Mouse (Mus musculus): ENCODE measurements around the gene Ptpre. TPM values are rescaled to one million over a fixed set of nuclear protein-coding genes. Genes with fewer than 3 reads are reported as not detected.

Ptpre gene
- polyA plus RNA-seq, 1 experiment from 2014 or later = 0.53 TPM

- Histone ChIP-seq H3K36me3 (ENCODE audit: control insufficient read depth, insufficient read depth, low read length) (no peaks in the 10 kb centered on the region), H3K27ac (ENCODE audit: low read depth, low read length) (no peak overlapping the region), H3K4me1 (ENCODE audit: control insufficient read depth, insufficient read depth, low read length) (peaks cover 3% of the 10 kb centered on the region; the same call in 1 of the 2 replicates), H3K27me3 (ENCODE audit: control insufficient read depth, insufficient read depth, low read length) (no peaks in the 10 kb centered on the region), H3K9me3 (ENCODE audit: control insufficient read depth, low read length) (no peaks in the 10 kb centered on the region), H3K4me3 (ENCODE audit: low read depth, low read length) (no peak overlapping the region), H3K9ac (ENCODE audit: low read length) (no peak overlapping the region), H3K4me2 (no peak overlapping the region)
- no peak for ATAC-seq (ENCODE audit: low FRiP score)
- 85% methylated on average over 13 of the region's 13 CpGs for WGBS
- DNase-seq (ENCODE audit: low spot score, missing footprints) = no peak
Measured at GRCm38 (mm10) chr7:135637406-135637980, 100.2 kb downstream of the Ptpre start.

GRCm38 (mm10) chr7:135639361-135639760 lies 102.1 kb downstream of the Ptpre start:
- no peak overlapping the region for H3K4me2 ChIP-seq
- peaks cover 3% of the 10 kb centered on the region; the same call in 1 of the 2 replicates for H3K4me1 ChIP-seq (ENCODE audit: control insufficient read depth, insufficient read depth, low read length)
- DNase-seq (ENCODE audit: low spot score, missing footprints) = no peak
- H3K27me3 ChIP-seq (ENCODE audit: control insufficient read depth, insufficient read depth, low read length) = no peaks in the 10 kb centered on the region
- H3K9me3 ChIP-seq (ENCODE audit: control insufficient read depth, low read length) = no peaks in the 10 kb centered on the region
- H3K4me3 ChIP-seq (ENCODE audit: low read depth, low read length) = no peak overlapping the region
- H3K9ac ChIP-seq (ENCODE audit: low read length) = no peak overlapping the region
- H3K27ac ChIP-seq (ENCODE audit: low read depth, low read length) = no peak overlapping the region
- no peaks in the 10 kb centered on the region for H3K36me3 ChIP-seq (ENCODE audit: control insufficient read depth, insufficient read depth, low read length)
- no peak for ATAC-seq (ENCODE audit: low FRiP score)
- 31% methylated on average over 2 of the region's 2 CpGs for WGBS

- Histone ChIP-seq H3K9ac (ENCODE audit: low read length) (no peak overlapping the region), H3K4me3 (ENCODE audit: low read depth, low read length) (no peak overlapping the region), H3K27me3 (ENCODE audit: control insufficient read depth, insufficient read depth, low read length) (no peaks in the 10 kb centered on the region), H3K4me1 (ENCODE audit: control insufficient read depth, insufficient read depth, low read length) (no peaks in the 10 kb centered on the region), H3K36me3 (ENCODE audit: control insufficient read depth, insufficient read depth, low read length) (no peaks in the 10 kb centered on the region), H3K9me3 (ENCODE audit: control insufficient read depth, low read length) (no peaks in the 10 kb centered on the region), H3K27ac (ENCODE audit: low read depth, low read length) (no peak overlapping the region), H3K4me2 (no peak overlapping the region)
- WGBS = 62% methylated on average over 14 of the region's 14 CpGs
- ATAC-seq (ENCODE audit: low FRiP score) = peak; percentile 59; the same call in 1 of the 2 replicates
- DNase-seq (ENCODE audit: low spot score, missing footprints) = peak; percentile 87
Measured at GRCm38 (mm10) chr7:135641698-135642507, 104.6 kb downstream of the Ptpre start.

- Histone ChIP-seq H3K27ac (ENCODE audit: low read depth, low read length) (no peak overlapping the region), H3K9ac (ENCODE audit: low read length) (no peak overlapping the region), H3K4me2 (no peak overlapping the region), H3K27me3 (ENCODE audit: control insufficient read depth, insufficient read depth, low read length) (no peaks in the 10 kb centered on the region), H3K4me1 (ENCODE audit: control insufficient read depth, insufficient read depth, low read length) (no peaks in the 10 kb centered on the region), H3K9me3 (ENCODE audit: control insufficient read depth, low read length) (no peaks in the 10 kb centered on the region), H3K4me3 (ENCODE audit: low read depth, low read length) (no peak overlapping the region), H3K36me3 (ENCODE audit: control insufficient read depth, insufficient read depth, low read length) (no peaks in the 10 kb centered on the region)
- ATAC-seq (ENCODE audit: low FRiP score) (no peak), DNase-seq (ENCODE audit: low spot score, missing footprints) (no peak)
- WGBS = 89% methylated on average over 1 of the region's 1 CpGs
Measured at GRCm38 (mm10) chr7:135644452-135644851, 107.2 kb downstream of the Ptpre start.

- Histone ChIP-seq H3K27ac (ENCODE audit: low read depth, low read length) (no peak overlapping the region), H3K4me3 (ENCODE audit: low read depth, low read length) (no peak overlapping the region), H3K27me3 (ENCODE audit: control insufficient read depth, insufficient read depth, low read length) (no peaks in the 10 kb centered on the region), H3K4me1 (ENCODE audit: control insufficient read depth, insufficient read depth, low read length) (no peaks in the 10 kb centered on the region), H3K36me3 (ENCODE audit: control insufficient read depth, insufficient read depth, low read length) (no peaks in the 10 kb centered on the region), H3K9ac (ENCODE audit: low read length) (no peak overlapping the region), H3K9me3 (ENCODE audit: control insufficient read depth, low read length) (no peaks in the 10 kb centered on the region), H3K4me2 (no peak overlapping the region)
- no peak for ATAC-seq (ENCODE audit: low FRiP score)
- WGBS = 85% methylated on average over 6 of the region's 6 CpGs
- DNase-seq (ENCODE audit: low spot score, missing footprints) = no peak
Measured at GRCm38 (mm10) chr7:135646976-135647375, 109.7 kb downstream of the Ptpre start.

DNA sequence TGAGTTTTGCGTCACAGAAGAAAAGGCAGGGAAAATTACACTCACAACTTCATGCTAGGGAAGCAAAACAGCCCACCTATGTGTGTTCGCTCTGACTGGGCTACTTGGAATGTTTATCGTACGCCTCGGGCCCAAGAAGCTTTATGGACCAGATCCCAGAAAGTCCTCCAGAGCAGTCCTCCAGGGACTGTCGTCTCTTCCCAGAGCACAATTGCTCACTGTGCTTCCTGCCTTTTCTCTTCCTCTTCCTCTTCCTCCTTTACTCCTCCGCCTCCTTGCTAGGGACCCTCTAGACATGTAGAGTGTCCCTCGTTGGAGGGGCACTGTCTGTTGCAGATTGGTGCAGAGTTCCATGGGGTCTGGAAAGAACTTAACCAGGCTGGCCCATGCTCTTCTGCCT lies 111.5 kb downstream of the Ptpre start:
- no peak for DNase-seq (ENCODE audit: low spot score, missing footprints)
- 94% methylated on average over 8 of the region's 8 CpGs for WGBS
- Histone ChIP-seq H3K4me2 (no peak overlapping the region), H3K36me3 (ENCODE audit: control insufficient read depth, insufficient read depth, low read length) (no peaks in the 10 kb centered on the region), H3K9ac (ENCODE audit: low read length) (no peak overlapping the region), H3K4me1 (ENCODE audit: control insufficient read depth, insufficient read depth, low read length) (no peaks in the 10 kb centered on the region), H3K9me3 (ENCODE audit: control insufficient read depth, low read length) (no peaks in the 10 kb centered on the region), H3K27ac (ENCODE audit: low read depth, low read length) (no peak overlapping the region), H3K27me3 (ENCODE audit: control insufficient read depth, insufficient read depth, low read length) (no peaks in the 10 kb centered on the region), H3K4me3 (ENCODE audit: low read depth, low read length) (no peak overlapping the region)
- no peak for ATAC-seq (ENCODE audit: low FRiP score)

DNA sequence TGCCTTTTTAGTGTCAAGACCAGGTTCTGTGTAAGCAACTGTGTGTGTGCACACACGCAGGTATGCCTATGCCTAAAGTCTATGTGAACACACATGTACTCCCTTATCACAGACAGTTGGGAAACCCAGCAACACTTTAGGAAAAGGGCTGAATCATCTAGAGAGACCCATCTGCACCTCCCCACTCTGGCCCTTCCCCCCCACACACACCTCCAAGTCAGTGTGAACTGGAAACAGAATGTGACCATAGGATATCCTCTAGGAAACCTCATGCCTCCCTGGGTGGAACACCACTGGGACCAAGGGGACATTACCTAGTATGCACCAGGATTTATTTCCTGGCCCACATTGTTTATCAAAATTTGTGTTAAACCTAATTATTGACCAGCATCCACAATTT lies 112.0 kb downstream of the Ptpre start:
- 92% methylated on average over 1 of the region's 1 CpGs for WGBS
- no peaks in the 10 kb centered on the region for H3K4me1 ChIP-seq (ENCODE audit: control insufficient read depth, insufficient read depth, low read length)
- no peak overlapping the region for H3K9ac ChIP-seq (ENCODE audit: low read length)
- no peaks in the 10 kb centered on the region for H3K9me3 ChIP-seq (ENCODE audit: control insufficient read depth, low read length)
- H3K27me3 ChIP-seq (ENCODE audit: control insufficient read depth, insufficient read depth, low read length) = no peaks in the 10 kb centered on the region
- H3K4me2 ChIP-seq = no peak overlapping the region
- H3K4me3 ChIP-seq (ENCODE audit: low read depth, low read length) = no peak overlapping the region
- H3K27ac ChIP-seq (ENCODE audit: low read depth, low read length) = no peak overlapping the region
- ATAC-seq (ENCODE audit: low FRiP score) (no peak), DNase-seq (ENCODE audit: low spot score, missing footprints) (no peak)
- H3K36me3 ChIP-seq (ENCODE audit: control insufficient read depth, insufficient read depth, low read length) = no peaks in the 10 kb centered on the region

- H3K4me3 ChIP-seq (ENCODE audit: low read depth, low read length) = no peak overlapping the region
- no peaks in the 10 kb centered on the region for H3K36me3 ChIP-seq (ENCODE audit: control insufficient read depth, insufficient read depth, low read length)
- 90% methylated on average over 5 of the region's 5 CpGs for WGBS
- no peak overlapping the region for H3K4me2 ChIP-seq
- ATAC-seq (ENCODE audit: low FRiP score) (no peak), DNase-seq (ENCODE audit: low spot score, missing footprints) (no peak)
- no peaks in the 10 kb centered on the region for H3K9me3 ChIP-seq (ENCODE audit: control insufficient read depth, low read length)
- H3K9ac ChIP-seq (ENCODE audit: low read length) = no peak overlapping the region
- no peaks in the 10 kb centered on the region for H3K4me1 ChIP-seq (ENCODE audit: control insufficient read depth, insufficient read depth, low read length)
- H3K27me3 ChIP-seq (ENCODE audit: control insufficient read depth, insufficient read depth, low read length) = no peaks in the 10 kb centered on the region
- no peak overlapping the region for H3K27ac ChIP-seq (ENCODE audit: low read depth, low read length)
Measured at GRCm38 (mm10) chr7:135650061-135650460, 112.8 kb downstream of the Ptpre start.

- H3K4me1 ChIP-seq (ENCODE audit: control insufficient read depth, insufficient read depth, low read length) = no peaks in the 10 kb centered on the region
- H3K9ac ChIP-seq (ENCODE audit: low read length) = no peak overlapping the region
- 75% methylated on average over 18 of the region's 18 CpGs for WGBS
- no peak for ATAC-seq (ENCODE audit: low FRiP score)
- H3K9me3 ChIP-seq (ENCODE audit: control insufficient read depth, low read length) = no peaks in the 10 kb centered on the region
- H3K36me3 ChIP-seq (ENCODE audit: control insufficient read depth, insufficient read depth, low read length) = no peaks in the 10 kb centered on the region
- DNase-seq (ENCODE audit: low spot score, missing footprints) = no peak
- no peak overlapping the region for H3K4me3 ChIP-seq (ENCODE audit: low read depth, low read length)
- H3K27me3 ChIP-seq (ENCODE audit: control insufficient read depth, insufficient read depth, low read length) = no peaks in the 10 kb centered on the region
- H3K4me2 ChIP-seq = no peak overlapping the region
- no peak overlapping the region for H3K27ac ChIP-seq (ENCODE audit: low read depth, low read length)
Measured at GRCm38 (mm10) chr7:135651831-135652511, 114.7 kb downstream of the Ptpre start.
